Mouse (Mus musculus) G1E-ER4 (cell line): Measurements from ENCODE around the gene Ctf1. TPM values are rescaled to one million over a fixed set of nuclear protein-coding genes. Genes with fewer than 3 reads are reported as not detected.
"Not testable (repeated sequence)": the region's sequence is repeated elsewhere in the genome, so short reads cannot be mapped to it uniquely, and the experiment has no call there.

Source experiments
- GATA1 ChIP-seq: IDR thresholded peaks from one replicate; pipeline ENCODE4 v1.8.0; 2012; ENCODE audit warnings: low read length, inconsistent platforms
- polyA plus RNA-seq: library from polyadenylated mRNA; stranded (reverse); fragments of >175 nt; gene quantifications from 2 replicates; pipeline ENCODE4 v1.2.3, GENCODE M21; 2012

Ctf1 gene
- polyA plus RNA-seq, 1 experiment: 3.7 TPM

GRCm38 (mm10) chr7:127709261-127709979 is 3.1 kb upstream of the Ctf1 start:
- TF ChIP-seq GATA1: no peak

GRCm38 (mm10) chr7:127711031-127711430 is 1.5 kb upstream of the Ctf1 start:
- no peak for TF ChIP-seq GATA1

- no peak for TF ChIP-seq GATA1
Measured at GRCm38 (mm10) chr7:127711456-127711855, 1.1 kb upstream of the Ctf1 start.

GRCm38 (mm10) chr7:127714816-127715215 is 2.3 kb downstream of the Ctf1 start:
- TF ChIP-seq GATA1: no peak

GRCm38 (mm10) chr7:127716992-127717391 is 4.5 kb downstream of the Ctf1 start:
- TF ChIP-seq GATA1: no peak

- TF ChIP-seq GATA1: no peak
Measured at GRCm38 (mm10) chr7:127718339-127718738, 5.8 kb downstream of the Ctf1 start.

GRCm38 (mm10) chr7:127719258-127719657 is 6.7 kb downstream of the Ctf1 start:
- no peak for TF ChIP-seq GATA1

- TF ChIP-seq GATA1: no peak
Measured at GRCm38 (mm10) chr7:127725490-127725889, 13.0 kb downstream of the Ctf1 start.

- TF ChIP-seq GATA1: no peak
Measured at GRCm38 (mm10) chr7:127725924-127726323, 13.4 kb downstream of the Ctf1 start.

GRCm38 (mm10) chr7:127727898-127728297 is 15.4 kb downstream of the Ctf1 start:
- TF ChIP-seq GATA1: no peak

GRCm38 (mm10) chr7:127730170-127730569 is 17.6 kb downstream of the Ctf1 start:
- no peak for TF ChIP-seq GATA1

- not testable (repeated sequence) for TF ChIP-seq GATA1
Measured at GRCm38 (mm10) chr7:127732066-127732465, 19.5 kb downstream of the Ctf1 start, which contains the start of gene Ctf2. Gene Ctf2 (minus strand): TSS chr7:127732166.

GRCm38 (mm10) chr7:127744366-127745045 is 32.0 kb downstream of the Ctf1 start, which contains the start of gene Fbxl19:
Gene Fbxl19 (plus strand): TSS chr7:127744543.
- TF ChIP-seq GATA1: no peak

- no peak for TF ChIP-seq GATA1
Measured at GRCm38 (mm10) chr7:127745251-127745651, 32.7 kb downstream of the Ctf1 start.

GRCm38 (mm10) chr7:127745652-127746493 is 33.3 kb downstream of the Ctf1 start:
- TF ChIP-seq GATA1: no peak

- TF ChIP-seq GATA1: no peak
Measured at GRCm38 (mm10) chr7:127746494-127747491, 34.3 kb downstream of the Ctf1 start.
